Mouse (Mus musculus): Measurements from ENCODE around the gene Gnai2. TPM values are rescaled to one million over a fixed set of nuclear protein-coding genes. Genes with fewer than 3 reads are reported as not detected.
A peak's percentile ranks its signal among the peaks of the same experiment; 100 is the strongest.

Gnai2 gene
- polyA plus RNA-seq, 1 experiment from 2014 or later: 457 TPM

DNA sequence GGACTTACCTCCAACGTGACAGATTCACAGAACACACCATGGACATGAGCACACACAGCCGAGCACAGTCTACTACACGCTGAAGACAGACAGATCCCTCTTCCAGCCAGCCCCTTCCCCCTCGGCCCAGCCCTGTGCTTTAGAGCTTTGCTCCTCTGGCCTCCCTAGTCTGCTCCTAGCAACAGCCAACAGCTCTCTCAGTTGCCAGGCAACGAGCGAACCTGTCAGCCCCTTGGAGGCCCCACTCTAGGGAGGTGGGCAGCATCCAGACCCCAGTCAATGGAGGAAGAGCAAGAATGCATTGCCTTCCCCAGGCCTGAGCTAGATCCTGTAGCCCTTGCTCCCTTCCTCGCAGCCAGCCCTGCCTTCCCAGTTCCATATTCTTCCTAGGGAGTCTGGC lies 1.9 kb upstream of the Gnai2 start:
- H3K4me1 ChIP-seq (replicated peaks; ENCODE audit: control insufficient read depth, insufficient read depth, low read length): peaks cover 17% of the 10 kb centered on the region
- WGBS: 18% methylated on average over 7 of the region's 7 CpGs
- no peaks in the 10 kb centered on the region for H3K36me3 ChIP-seq (ENCODE audit: control insufficient read depth, insufficient read depth, low read length)
- no peak overlapping the region for H3K4me2 ChIP-seq (ENCODE audit: low read depth, low read length)
- H3K4me3 ChIP-seq (ENCODE audit: low read length): no peak overlapping the region
- ATAC-seq (ENCODE audit: low read depth): no peak
- H3K9ac ChIP-seq (ENCODE audit: low read length): no peak overlapping the region
- H3K27me3 ChIP-seq (ENCODE audit: control insufficient read depth, insufficient read depth, low read depth, low read length): no peaks in the 10 kb centered on the region
- no peaks in the 10 kb centered on the region for H3K9me3 ChIP-seq (ENCODE audit: control insufficient read depth, low read length)
- no peak overlapping the region for H3K27ac ChIP-seq (ENCODE audit: low read length)

DNA sequence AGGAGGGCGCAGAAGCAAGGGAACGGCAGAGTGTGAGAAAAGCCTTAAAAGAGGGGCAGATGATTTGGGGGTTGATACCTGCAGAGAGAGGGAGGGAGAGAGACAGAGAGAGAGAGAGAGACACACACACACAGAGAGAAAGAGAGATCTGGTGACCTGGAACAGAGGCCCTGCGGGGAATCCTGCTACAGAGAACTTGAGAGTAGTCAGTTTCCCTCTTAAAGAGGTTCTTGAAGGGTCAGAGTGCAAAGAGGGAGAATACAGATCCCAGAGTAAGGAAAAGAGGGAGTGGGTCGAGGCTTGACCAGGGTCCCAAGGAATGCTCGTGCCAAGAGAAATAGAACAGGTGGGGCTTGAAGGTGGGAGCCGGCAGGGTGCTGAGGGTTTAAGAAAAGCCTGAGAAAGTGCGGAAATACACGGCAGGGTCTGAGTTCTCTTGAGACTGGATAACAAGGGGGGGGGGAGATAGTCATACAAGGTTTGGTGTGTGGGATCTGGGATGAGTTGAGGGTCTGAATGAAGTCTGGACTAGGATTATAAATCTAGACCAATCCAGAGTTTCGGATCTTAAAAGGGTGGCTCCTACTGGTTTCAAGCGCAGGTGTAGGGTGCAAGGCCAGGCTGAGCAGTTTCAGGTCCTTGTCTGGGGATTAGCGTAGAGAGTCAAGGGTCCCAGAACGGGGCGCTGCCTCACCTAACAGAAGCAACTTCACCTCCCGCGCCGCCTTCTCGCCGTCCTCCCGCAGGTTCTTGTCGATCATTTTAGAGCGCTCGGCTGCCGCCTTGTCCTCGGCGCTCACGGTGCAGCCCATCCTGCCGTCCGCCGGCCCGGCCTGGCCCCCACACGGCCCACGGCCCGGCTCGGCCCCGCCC lies 525 bp downstream of the Gnai2 start:
- Histone ChIP-seq H3K36me3 (ENCODE audit: control insufficient read depth, insufficient read depth, low read length) (0 out of 2 replicates have a peak, but pooled peaks cover 4% of the 10 kb centered on the region), H3K4me1 (replicated peaks; ENCODE audit: control insufficient read depth, insufficient read depth, low read length) (peaks cover 42% of the 10 kb centered on the region), H3K27ac (ENCODE audit: low read length) (peak overlapping the region; percentile 95), H3K9me3 (ENCODE audit: control insufficient read depth, low read length) (no peaks in the 10 kb centered on the region), H3K4me2 (ENCODE audit: low read depth, low read length) (peak overlapping the region; percentile 97), H3K27me3 (ENCODE audit: control insufficient read depth, insufficient read depth, low read depth, low read length) (no peaks in the 10 kb centered on the region), H3K9ac (ENCODE audit: low read length) (peak overlapping the region; percentile 98), H3K4me3 (ENCODE audit: low read length) (peak overlapping the region; percentile 96)
- under 1% methylated on average over 33 of the region's 35 CpGs for WGBS
- ATAC-seq (ENCODE audit: low read depth): no peak

DNA sequence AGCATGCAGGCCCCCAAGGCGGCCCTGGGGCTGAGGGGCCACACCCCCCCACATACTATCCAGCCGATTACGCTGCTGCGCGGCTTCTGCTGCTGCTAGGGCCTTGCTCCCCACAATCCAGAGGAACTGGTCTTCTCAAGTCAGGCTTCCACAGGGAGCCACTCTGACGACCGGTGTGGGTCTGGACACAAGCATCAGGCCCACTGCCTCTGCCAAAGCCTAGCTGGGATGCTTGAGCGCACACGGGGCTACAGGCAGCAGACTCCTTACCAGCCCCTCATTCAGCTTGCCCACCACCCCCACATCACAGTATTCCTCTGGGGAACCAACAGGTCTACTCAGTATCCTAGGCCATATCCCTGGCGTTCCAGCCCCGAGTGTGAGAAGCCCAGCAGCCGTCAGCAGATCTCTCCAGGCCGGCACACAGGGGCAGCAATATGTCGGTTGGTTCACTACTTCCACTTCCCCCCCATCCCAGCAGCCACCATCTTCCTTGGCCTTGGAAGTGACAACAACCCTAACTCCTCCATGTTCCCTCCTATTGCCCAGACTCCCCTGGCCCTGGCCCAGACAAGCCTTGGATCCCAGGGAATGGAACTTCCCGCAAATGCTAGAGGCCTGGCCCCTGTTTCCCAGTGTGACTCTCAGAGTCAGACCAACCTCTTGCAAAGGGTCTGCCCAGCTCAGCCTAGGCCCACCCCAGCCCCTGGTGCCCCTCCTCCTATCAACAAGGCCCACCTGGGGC lies 1.3 kb downstream of the Gnai2 start:
- H3K36me3 ChIP-seq (ENCODE audit: control insufficient read depth, insufficient read depth, low read length): 0 out of 2 replicates have a peak, but pooled peaks cover 4% of the 10 kb centered on the region
- under 1% methylated on average over 15 of the region's 15 CpGs for WGBS
- peak overlapping the region; percentile 96 for H3K4me3 ChIP-seq (ENCODE audit: low read length)
- peak; percentile 6; the same call in 1 of the 2 replicates for ATAC-seq (ENCODE audit: low read depth)
- H3K27ac ChIP-seq (ENCODE audit: low read length): peak overlapping the region; percentile 95
- H3K4me1 ChIP-seq (replicated peaks; ENCODE audit: control insufficient read depth, insufficient read depth, low read length): peaks cover 50% of the 10 kb centered on the region
- peak overlapping the region; percentile 98 for H3K9ac ChIP-seq (ENCODE audit: low read length)
- peak overlapping the region; percentile 97 for H3K4me2 ChIP-seq (ENCODE audit: low read depth, low read length)
- no peaks in the 10 kb centered on the region for H3K27me3 ChIP-seq (ENCODE audit: control insufficient read depth, insufficient read depth, low read depth, low read length)
- H3K9me3 ChIP-seq (ENCODE audit: control insufficient read depth, low read length): no peaks in the 10 kb centered on the region

DNA sequence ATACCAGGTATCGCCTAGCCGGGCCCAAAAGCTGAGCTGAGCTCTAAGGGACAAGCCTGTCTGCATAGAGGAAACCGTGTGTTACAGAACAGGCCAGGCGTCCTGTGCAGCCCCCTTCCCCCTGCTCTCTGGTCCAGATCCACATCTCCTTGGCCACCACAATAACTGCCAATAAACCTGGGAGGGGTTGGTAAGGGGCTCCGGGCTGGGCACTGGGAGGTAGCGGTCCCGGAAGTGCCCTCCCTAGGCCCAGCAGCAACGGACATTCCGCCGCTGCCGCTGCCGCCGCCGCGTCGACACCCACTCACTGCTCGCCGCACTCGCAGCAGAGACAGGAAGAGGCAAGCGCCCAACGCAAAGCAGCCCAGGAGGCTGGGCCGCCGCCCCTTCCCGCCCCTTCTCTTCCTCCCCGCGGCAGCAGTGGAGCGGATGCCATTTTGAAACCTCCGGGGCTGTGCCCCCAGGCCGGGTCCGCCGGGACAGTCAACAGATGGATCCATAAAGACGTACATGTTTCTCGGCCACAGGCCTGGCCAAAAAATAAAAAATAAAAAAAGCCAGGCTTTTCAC lies 2.0 kb downstream of the Gnai2 start:
- Histone ChIP-seq H3K9ac (ENCODE audit: low read length) (peak overlapping the region; percentile 98), H3K4me3 (ENCODE audit: low read length) (peak overlapping the region; percentile 96), H3K36me3 (ENCODE audit: control insufficient read depth, insufficient read depth, low read length) (0 out of 2 replicates have a peak, but pooled peaks cover 4% of the 10 kb centered on the region), H3K4me1 (replicated peaks; ENCODE audit: control insufficient read depth, insufficient read depth, low read length) (peaks cover 56% of the 10 kb centered on the region), H3K4me2 (ENCODE audit: low read depth, low read length) (peak overlapping the region; percentile 97), H3K9me3 (ENCODE audit: control insufficient read depth, low read length) (no peaks in the 10 kb centered on the region), H3K27me3 (ENCODE audit: control insufficient read depth, insufficient read depth, low read depth, low read length) (no peaks in the 10 kb centered on the region), H3K27ac (ENCODE audit: low read length) (peak overlapping the region; percentile 95)
- ATAC-seq (ENCODE audit: low read depth): peak; percentile 67
- 1% methylated on average over 30 of the region's 33 CpGs for WGBS

DNA sequence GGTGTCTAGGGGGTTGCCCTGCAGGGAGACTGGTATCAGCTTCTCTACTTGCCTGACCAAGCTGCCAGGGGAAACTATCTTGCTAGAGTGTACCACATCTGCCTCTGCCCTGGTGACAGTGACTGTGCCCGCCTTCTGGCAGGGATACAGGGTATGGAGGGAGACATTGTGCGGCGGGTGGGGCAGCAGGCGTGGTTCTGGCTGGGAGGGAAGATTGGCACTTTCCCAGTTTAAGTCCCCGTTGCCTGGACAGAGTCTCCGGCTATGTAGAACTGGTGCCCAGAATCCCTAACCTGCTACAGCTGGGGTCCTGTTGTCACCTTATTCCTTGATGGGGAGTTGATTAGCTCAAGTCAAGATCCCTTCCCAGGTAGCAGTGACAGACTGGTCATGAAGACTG lies 2.7 kb downstream of the Gnai2 start:
- peaks cover 63% of the 10 kb centered on the region for H3K4me1 ChIP-seq (replicated peaks; ENCODE audit: control insufficient read depth, insufficient read depth, low read length)
- H3K27ac ChIP-seq (ENCODE audit: low read length): peak overlapping the region; percentile 95
- H3K36me3 ChIP-seq (ENCODE audit: control insufficient read depth, insufficient read depth, low read length): 0 out of 2 replicates have a peak, but pooled peaks cover 4% of the 10 kb centered on the region
- WGBS: 50% methylated on average over 6 of the region's 6 CpGs
- no peaks in the 10 kb centered on the region for H3K27me3 ChIP-seq (ENCODE audit: control insufficient read depth, insufficient read depth, low read depth, low read length)
- no peaks in the 10 kb centered on the region for H3K9me3 ChIP-seq (ENCODE audit: control insufficient read depth, low read length)
- peak overlapping the region; percentile 96 for H3K4me3 ChIP-seq (ENCODE audit: low read length)
- ATAC-seq (ENCODE audit: low read depth): no peak
- peak overlapping the region; percentile 97 for H3K4me2 ChIP-seq (ENCODE audit: low read depth, low read length)
- peak overlapping the region; percentile 98 for H3K9ac ChIP-seq (ENCODE audit: low read length)

DNA sequence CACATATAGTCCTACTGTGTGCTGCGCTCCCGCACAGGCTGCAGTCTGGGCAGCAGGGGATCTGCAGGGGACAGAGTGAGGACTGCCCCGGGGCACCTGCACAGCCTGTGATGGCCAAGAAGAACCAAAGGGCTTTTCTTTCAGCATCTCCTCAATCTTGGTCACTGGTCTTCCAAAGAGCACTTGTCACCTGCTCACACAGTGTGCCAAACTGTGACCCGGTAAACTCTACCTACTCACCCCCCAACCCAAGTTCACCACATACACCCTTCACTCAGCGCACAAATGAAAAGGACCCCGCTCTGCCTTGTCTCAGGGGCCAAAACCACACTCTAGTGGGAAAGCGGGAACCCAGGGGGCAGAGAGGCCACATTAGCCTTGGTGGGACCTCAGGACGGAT lies 3.3 kb downstream of the Gnai2 start:
- Histone ChIP-seq H3K4me1 (replicated peaks; ENCODE audit: control insufficient read depth, insufficient read depth, low read length) (peaks cover 70% of the 10 kb centered on the region), H3K9me3 (ENCODE audit: control insufficient read depth, low read length) (no peaks in the 10 kb centered on the region), H3K4me3 (ENCODE audit: low read length) (no peak overlapping the region; the same call in 1 of the 2 replicates), H3K27ac (ENCODE audit: low read length) (peak overlapping the region; percentile 95), H3K9ac (ENCODE audit: low read length) (peak overlapping the region; percentile 43), H3K27me3 (ENCODE audit: control insufficient read depth, insufficient read depth, low read depth, low read length) (no peaks in the 10 kb centered on the region), H3K36me3 (ENCODE audit: control insufficient read depth, insufficient read depth, low read length) (0 out of 2 replicates have a peak, but pooled peaks cover 4% of the 10 kb centered on the region), H3K4me2 (ENCODE audit: low read depth, low read length) (peak overlapping the region; percentile 97; the same call in 1 of the 2 replicates)
- no peak for ATAC-seq (ENCODE audit: low read depth)
- WGBS: 93% methylated on average over 8 of the region's 8 CpGs

DNA sequence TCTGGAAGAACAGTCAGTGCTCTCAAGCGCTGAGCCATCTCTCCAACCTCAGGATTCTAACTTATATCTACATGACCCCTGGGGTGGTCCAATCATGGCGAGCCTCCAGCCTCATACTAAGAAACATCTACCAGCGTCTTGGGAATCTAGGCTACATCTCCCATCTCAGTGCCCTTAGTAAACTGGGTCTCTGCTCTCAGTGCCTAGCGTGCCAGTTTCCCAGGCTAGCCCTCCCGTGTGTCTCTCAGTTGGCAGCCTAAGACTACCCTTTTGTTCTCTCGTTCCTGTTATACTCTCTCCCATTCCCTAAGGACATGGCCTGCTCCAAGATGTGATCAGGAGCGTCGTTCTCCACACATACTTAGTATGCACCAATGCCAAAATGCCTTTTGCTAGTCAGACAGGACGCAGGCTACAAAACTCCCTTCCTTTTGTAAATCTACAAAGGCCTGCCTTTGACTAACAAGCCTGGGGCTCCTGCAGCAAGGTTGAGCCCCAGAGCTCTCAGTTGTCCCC lies 3.8 kb downstream of the Gnai2 start:
- H3K9me3 ChIP-seq (ENCODE audit: control insufficient read depth, low read length): no peaks in the 10 kb centered on the region
- peaks cover 74% of the 10 kb centered on the region for H3K4me1 ChIP-seq (replicated peaks; ENCODE audit: control insufficient read depth, insufficient read depth, low read length)
- H3K27me3 ChIP-seq (ENCODE audit: control insufficient read depth, insufficient read depth, low read depth, low read length): no peaks in the 10 kb centered on the region
- H3K4me2 ChIP-seq (ENCODE audit: low read depth, low read length): 0 out of 2 replicates have a peak overlapping the region, but pooled peaks have one; percentile 8
- ATAC-seq (ENCODE audit: low read depth): no peak
- H3K4me3 ChIP-seq (ENCODE audit: low read length): no peak overlapping the region
- peak overlapping the region; percentile 95 for H3K27ac ChIP-seq (ENCODE audit: low read length)
- 63% methylated on average over 9 of the region's 9 CpGs for WGBS
- 0 out of 2 replicates have a peak, but pooled peaks cover 4% of the 10 kb centered on the region for H3K36me3 ChIP-seq (ENCODE audit: control insufficient read depth, insufficient read depth, low read length)
- peak overlapping the region; percentile 43 for H3K9ac ChIP-seq (ENCODE audit: low read length)

DNA sequence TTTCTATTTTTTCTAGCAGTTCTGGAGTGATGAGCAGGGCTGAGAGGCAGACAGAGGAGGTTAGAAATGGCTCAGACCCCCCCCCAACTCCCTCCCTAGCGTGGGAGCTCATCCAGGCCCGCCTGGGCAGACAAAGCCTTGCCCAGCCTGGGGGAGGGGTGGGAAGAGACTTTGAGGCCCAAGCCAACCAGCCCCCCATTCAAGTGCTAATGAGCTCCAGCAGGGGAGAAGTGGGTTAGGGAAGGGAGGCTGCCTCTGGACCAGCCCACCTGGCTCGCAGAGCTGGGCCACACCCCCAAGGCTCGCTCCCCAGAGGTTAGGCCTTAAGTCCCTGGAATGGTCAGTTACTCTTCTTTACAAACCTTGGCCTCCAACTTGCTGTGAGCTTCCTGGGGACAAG lies 4.6 kb downstream of the Gnai2 start:
- H3K27ac ChIP-seq (ENCODE audit: low read length): peak overlapping the region; percentile 90
- H3K4me1 ChIP-seq (replicated peaks; ENCODE audit: control insufficient read depth, insufficient read depth, low read length): peaks cover 69% of the 10 kb centered on the region
- 18% methylated on average over 4 of the region's 4 CpGs for WGBS
- no peaks in the 10 kb centered on the region for H3K9me3 ChIP-seq (ENCODE audit: control insufficient read depth, low read length)
- H3K4me3 ChIP-seq (ENCODE audit: low read length): peak overlapping the region; percentile 13; the same call in 1 of the 2 replicates
- peak overlapping the region; percentile 59 for H3K9ac ChIP-seq (ENCODE audit: low read length)
- H3K27me3 ChIP-seq (ENCODE audit: control insufficient read depth, insufficient read depth, low read depth, low read length): no peaks in the 10 kb centered on the region
- no peak for ATAC-seq (ENCODE audit: low read depth)
- H3K4me2 ChIP-seq (ENCODE audit: low read depth, low read length): peak overlapping the region; percentile 43
- 0 out of 2 replicates have a peak, but pooled peaks cover 4% of the 10 kb centered on the region for H3K36me3 ChIP-seq (ENCODE audit: control insufficient read depth, insufficient read depth, low read length)
